Mouse (Mus musculus) MEL (cell line): Measurements from ENCODE around the gene Rpl35. TPM values are rescaled to one million over a fixed set of nuclear protein-coding genes. Genes with fewer than 3 reads are reported as not detected.
A peak's percentile ranks its signal among the peaks of the same experiment; 100 is the strongest.

Experiments
- DNase-seq: peaks from one replicate; pipeline ENCODE4 v3.0.0; 2011; ENCODE audit warnings: low read depth, low spot score
- H3K27ac ChIP-seq: 2 replicates; pipeline ENCODE4 v1.5.1; 2012; ENCODE audit warnings: low read depth, mild to moderate bottlenecking, control low read depth, low read length, moderate library complexity; ENCODE audit not compliant: control insufficient read depth
- H3K27me3 ChIP-seq, 2 experiments: fragments of 150-350 bp in 1 of 2; sonication (generic) in 1 of 2; 2 replicates each; pipeline ENCODE4 v1.6.1; 2012; ENCODE audit warnings: low read length in 2 of 2, mild to moderate bottlenecking in 2 of 2, improper control_type of control experiment in 1 of 2, moderate library complexity in 1 of 2; ENCODE audit not compliant: insufficient read depth in 2 of 2, control insufficient read depth in 1 of 2
- H3K36me3 ChIP-seq, 2 experiments: 2 replicates each; pipeline ENCODE4 v1.6.1; 2012 to 2014; ENCODE audit warnings: low read length in 2 of 2, improper control_type of control experiment in 1 of 2, inconsistent platforms in 1 of 2, mild to moderate bottlenecking in 1 of 2; ENCODE audit not compliant: insufficient read depth in 2 of 2, control insufficient read depth in 1 of 2
- H3K4me1 ChIP-seq, 2 experiments: fragments of 150-350 bp in 1 of 2; sonication (generic) in 1 of 2; 2 replicates each; pipeline ENCODE4 v1.6.1; 2012; ENCODE audit warnings: low read length in 2 of 2, improper control_type of control experiment in 1 of 2, mild to moderate bottlenecking in 1 of 2; ENCODE audit not compliant: insufficient read depth in 2 of 2, control insufficient read depth in 1 of 2
- H3K4me3 ChIP-seq, 2 experiments: fragments of 150-350 bp in 1 of 2; sonication (generic) in 1 of 2; 2 replicates each; pipeline ENCODE4 v1.5.1; 2012; ENCODE audit warnings: low read depth in 2 of 2, low read length in 2 of 2, mild to moderate bottlenecking in 2 of 2, moderate library complexity in 2 of 2, control low read depth in 1 of 2, improper control_type of control experiment in 1 of 2; ENCODE audit not compliant: control insufficient read depth in 1 of 2, insufficient read depth in 1 of 2
- H3K79me2 ChIP-seq: 2 replicates; pipeline ENCODE4 v1.6.1; 2012; ENCODE audit warnings: mild to moderate bottlenecking, low read length, moderate library complexity; ENCODE audit not compliant: control insufficient read depth, poor library complexity, insufficient read depth
- H3K9ac ChIP-seq: 2 replicates; pipeline ENCODE4 v1.6.1; 2012; ENCODE audit warnings: low read depth, mild to moderate bottlenecking, control low read depth, low read length, moderate library complexity; ENCODE audit not compliant: control insufficient read depth, poor library complexity, severe bottlenecking
- H3K9me3 ChIP-seq: fragments of 150-350 bp; sonication (generic); replicated peaks from 2 replicates; pipeline ENCODE4 v1.6.1; 2012; ENCODE audit warnings: mild to moderate bottlenecking, low read length, improper control_type of control experiment, moderate library complexity; ENCODE audit not compliant: insufficient read depth
- E2F4 ChIP-seq: IDR thresholded peaks from 2 replicates; pipeline ENCODE4 v1.6.1; 2011; ENCODE audit warnings: low read depth, low read length, improper control_type of control experiment, borderline replicate concordance
- ELF1 ChIP-seq: IDR thresholded peaks from 2 replicates; pipeline ENCODE4 v1.6.1; 2014; ENCODE audit warnings: low read depth, mild to moderate bottlenecking, inconsistent platforms, low read length, improper control_type of control experiment, moderate library complexity
- ETS1 ChIP-seq: IDR thresholded peaks from 2 replicates; pipeline ENCODE4 v1.6.1; 2012; ENCODE audit warnings: low read depth, mild to moderate bottlenecking, inconsistent platforms, low read length, improper control_type of control experiment, moderate library complexity
- GATA1 ChIP-seq: IDR thresholded peaks from 2 replicates; pipeline ENCODE4 v1.6.1; 2011; ENCODE audit warnings: low read depth, low read length, improper control_type of control experiment
- HCFC1 ChIP-seq: IDR thresholded peaks from 2 replicates; pipeline ENCODE4 v1.6.1; 2012; ENCODE audit warnings: low read depth, mild to moderate bottlenecking, inconsistent platforms, low read length, improper control_type of control experiment, moderate library complexity
- MAFK ChIP-seq: IDR thresholded peaks from 2 replicates; pipeline ENCODE4 v1.6.1; 2011; ENCODE audit warnings: low read depth, mild to moderate bottlenecking, low read length, improper control_type of control experiment, borderline replicate concordance
- MEF2A ChIP-seq: IDR thresholded peaks from 2 replicates; pipeline ENCODE4 v1.6.1; 2014; ENCODE audit warnings: low read depth, mild to moderate bottlenecking, inconsistent platforms, low read length, improper control_type of control experiment; ENCODE audit not compliant: poor library complexity, insufficient replicate concordance, severe bottlenecking; ENCODE audit errors: extremely low read depth
- MYC ChIP-seq: IDR thresholded peaks from 2 replicates; pipeline ENCODE4 v1.6.1; 2011; ENCODE audit warnings: low read depth, mild to moderate bottlenecking, low read length, improper control_type of control experiment, moderate library complexity
- NELFE ChIP-seq: IDR thresholded peaks from 2 replicates; pipeline ENCODE4 v1.6.1; 2011; ENCODE audit warnings: low read depth, low read length, improper control_type of control experiment
- POLR2AphosphoS2 ChIP-seq: IDR thresholded peaks from 2 replicates; pipeline ENCODE4 v1.6.1; 2011; ENCODE audit warnings: low read length, improper control_type of control experiment
- POLR2AphosphoS5 ChIP-seq: IDR thresholded peaks from 2 replicates; pipeline ENCODE4 v1.6.1; 2012; ENCODE audit warnings: low read depth, borderline replicate concordance, mild to moderate bottlenecking, inconsistent platforms, low read length, moderate library complexity, mixed read lengths
- RAD21 ChIP-seq: IDR thresholded peaks from 2 replicates; pipeline ENCODE4 v1.6.1; 2011; ENCODE audit warnings: mild to moderate bottlenecking, low read depth, low read length, improper control_type of control experiment
- SIN3A ChIP-seq: IDR thresholded peaks from 2 replicates; pipeline ENCODE4 v1.6.1; 2012; ENCODE audit warnings: low read length, improper control_type of control experiment, inconsistent platforms
- TCF12 ChIP-seq: IDR thresholded peaks from 2 replicates; pipeline ENCODE4 v1.6.1; 2014; ENCODE audit warnings: low read depth, mild to moderate bottlenecking, inconsistent platforms, low read length, improper control_type of control experiment, moderate library complexity
- ZKSCAN1 ChIP-seq: IDR thresholded peaks from 2 replicates; pipeline ENCODE4 v1.6.1; 2012; ENCODE audit warnings: low read depth, mild to moderate bottlenecking, inconsistent platforms, low read length, improper control_type of control experiment, moderate library complexity
- polyA plus RNA-seq, 2 experiments: library from polyadenylated mRNA; stranded (reverse) in 1 of 2; unstranded in 1 of 2; fragments of >175 nt in 1 of 2; fragments of >200 nt in 1 of 2; gene quantifications; 2 replicates each; pipeline versions ENCODE4 v1.2.1 to v1.2.4; 2012; ENCODE audit warnings: low replicate concordance in 2 of 2, low read depth in 1 of 2; ENCODE audit not compliant: insufficient read length in 2 of 2, insufficient read depth in 1 of 2, missing spikeins in 1 of 2
- total RNA-seq: library from RNA; depleted of rRNA; stranded (reverse); fragments of 300-350 nt; gene quantifications from 2 replicates; pipeline ENCODE4 v1.2.3, GENCODE M21; 2012

Gene Rpl35
- total and polyA plus RNA-seq, 3 experiments, result 930 to 1,814 TPM; not detected in 1

DNA sequence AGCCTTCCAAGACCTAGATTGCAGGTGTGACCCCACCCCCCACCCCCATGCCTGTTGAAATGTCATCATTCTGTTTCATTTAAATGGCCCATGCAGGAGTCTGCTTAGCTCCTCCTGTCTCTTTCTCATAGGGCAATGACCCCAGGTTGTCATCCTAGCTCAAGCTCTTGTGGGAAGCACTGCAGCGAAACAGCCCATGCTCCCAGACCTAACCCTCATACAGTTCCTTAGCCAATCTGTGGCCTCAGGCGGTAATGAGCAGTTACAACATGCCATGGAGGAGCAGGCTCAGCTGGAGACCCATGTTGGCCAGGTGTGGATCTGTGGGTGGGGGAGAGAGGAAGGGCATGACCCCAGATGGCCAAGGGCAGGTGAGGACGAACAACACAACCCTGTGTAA is 30.2 kb downstream of the Rpl35 start:
- H3K9ac ChIP-seq, result no peak overlapping the region
- DNase-seq, result no peak
- H3K9me3 ChIP-seq, result no peaks in the 10 kb centered on the region
- H3K4me1 ChIP-seq, result peaks cover 4 to 33% of the 10 kb centered on the region in 2 experiments
- H3K4me3 ChIP-seq, result no peak overlapping the region
- peaks cover 0 to 12% of the 10 kb centered on the region in 2 experiments; a peak in 2 of 4 replicates for H3K36me3 ChIP-seq
- H3K27me3 ChIP-seq, result no peaks in the 10 kb centered on the region; a peak in 2 of 4 replicates
- no peak overlapping the region for H3K27ac ChIP-seq
- H3K79me2 ChIP-seq, result no peaks in the 10 kb centered on the region
- no peak for TF ChIP-seq POLR2AphosphoS5
- TF ChIP-seq MYC, result no peak
- no peak for TF ChIP-seq ELF1
- no peak for TF ChIP-seq GATA1
- no peak for TF ChIP-seq NELFE
- TF ChIP-seq RAD21, result no peak
- no peak for TF ChIP-seq SIN3A
- TF ChIP-seq ETS1, result no peak
- no peak for TF ChIP-seq MAFK
- TF ChIP-seq MEF2A, result no peak
- no peak for TF ChIP-seq POLR2AphosphoS2
- TF ChIP-seq, all 39 proteins: peak for 0

DNA sequence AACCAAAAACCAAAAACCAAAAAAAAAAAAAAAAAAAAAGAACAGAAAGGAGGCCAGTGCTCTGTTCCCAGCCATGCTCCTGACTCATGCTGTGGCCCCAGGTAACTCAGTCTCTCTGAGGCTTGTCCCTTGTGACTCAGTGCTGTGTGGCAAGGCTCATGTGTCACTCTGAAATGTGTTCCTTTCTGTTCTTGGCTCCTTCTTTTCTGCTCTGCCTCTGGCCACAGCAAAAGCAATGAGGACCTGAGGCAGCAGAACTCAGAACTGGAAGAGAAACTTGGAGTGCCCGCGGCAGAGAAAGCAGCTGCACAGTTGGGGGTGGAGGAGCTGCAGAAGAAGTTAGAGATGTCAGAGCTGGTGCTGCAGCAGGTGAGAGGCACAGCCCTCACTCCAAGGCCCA is 31.3 kb downstream of the Rpl35 start:
- H3K4me3 ChIP-seq, result no peak overlapping the region
- H3K9ac ChIP-seq, result no peak overlapping the region
- H3K9me3 ChIP-seq, result no peaks in the 10 kb centered on the region
- peaks cover 4 to 39% of the 10 kb centered on the region in 2 experiments for H3K4me1 ChIP-seq
- no peak for DNase-seq
- H3K79me2 ChIP-seq, result no peaks in the 10 kb centered on the region
- no peak overlapping the region for H3K27ac ChIP-seq
- no peaks in the 10 kb centered on the region for H3K27me3 ChIP-seq
- H3K36me3 ChIP-seq, result peaks cover 0 to 16% of the 10 kb centered on the region in 2 experiments; a peak in 2 of 4 replicates
- TF ChIP-seq ZKSCAN1 (no peak), HCFC1 (no peak)
- TF ChIP-seq, all 39 proteins: peak for 0

DNA sequence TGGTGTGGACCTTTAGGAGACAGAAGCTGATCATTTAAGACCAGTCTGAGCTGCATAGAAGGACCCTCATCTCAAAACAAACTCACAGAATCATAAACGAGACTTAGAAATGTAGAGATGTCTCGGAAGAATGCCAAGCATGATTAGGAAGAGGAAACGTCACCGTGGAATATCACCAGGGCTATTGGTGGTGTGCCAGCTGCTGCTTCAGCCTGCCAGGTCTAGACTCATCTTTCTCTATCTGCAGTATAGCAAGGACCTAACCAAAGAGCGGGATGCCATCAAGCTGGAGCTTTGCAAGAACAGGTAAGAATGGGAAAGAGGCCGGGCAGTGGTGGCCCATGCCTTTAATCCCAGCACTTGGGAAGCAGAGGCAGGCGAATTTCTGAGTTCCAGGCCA is 31.7 kb downstream of the Rpl35 start:
- TF ChIP-seq TCF12 (no peak), ETS1 (peak; percentile 37; the same call in 1 of the 2 replicates), E2F4 (no peak)
- DNase-seq, result no peak
- Histone ChIP-seq H3K4me3 (no peak overlapping the region), H3K36me3 (peaks cover 0 to 16% of the 10 kb centered on the region in 2 experiments; a peak in 2 of 4 replicates), H3K27ac (no peak overlapping the region), H3K4me1 (peaks cover 4 to 39% of the 10 kb centered on the region in 2 experiments), H3K79me2 (no peaks in the 10 kb centered on the region), H3K27me3 (no peaks in the 10 kb centered on the region), H3K9me3 (no peaks in the 10 kb centered on the region), H3K9ac (no peak overlapping the region)
